Mouse (Mus musculus) cerebellum, adult (tissue): ENCODE data around the gene Hist2h4.
"Not testable (repeated sequence)": the region's sequence is repeated elsewhere in the genome, so short reads cannot be mapped to it uniquely, and the experiment has no call there.

Experiments
- ATAC-seq: cut with Nextera tagmentation; 2 replicates; pipeline ENCODE4 v1.9.2; 2017; ENCODE audit warnings: mild to moderate bottlenecking, moderate library complexity, mixed read lengths; ENCODE audit not compliant: insufficient number of reproducible peaks, low FRiP score, low TSS enrichment

The Hist2h4 gene

GRCm38 (mm10) chr3:96262979-96263550, at the start of gene Hist2h4:
Gene Hist2h4, minus strand, starts transcription at chr3:96263311.
- ATAC-seq, result peak; percentile 82

- no peak for ATAC-seq
These were observed 49.4 kb upstream of the Hist2h4 start for GRCm38 (mm10) chr3:96312341-96313098.

- ATAC-seq, result no peak
These were observed 46.3 kb upstream of the Hist2h4 start for GRCm38 (mm10) chr3:96309441-96309840.

GRCm38 (mm10) chr3:96306506-96306905, 43.4 kb upstream of the Hist2h4 start:
- ATAC-seq, result no peak

- ATAC-seq, result no peak
These were observed 39.0 kb upstream of the Hist2h4 start for GRCm38 (mm10) chr3:96302076-96302475.

GRCm38 (mm10) chr3:96300706-96301529, 37.8 kb upstream of the Hist2h4 start:
- no peak for ATAC-seq

- ATAC-seq, result no peak
These were observed 36.5 kb upstream of the Hist2h4 start for GRCm38 (mm10) chr3:96299562-96299961.

GRCm38 (mm10) chr3:96298360-96298759, 35.2 kb upstream of the Hist2h4 start:
- no peak for ATAC-seq

- no peak for ATAC-seq
These were observed 30.7 kb upstream of the Hist2h4 start, which contains the start of gene Fcgr1 for GRCm38 (mm10) chr3:96293787-96294186. Gene Fcgr1, minus strand, starts transcription at chr3:96293969.

- ATAC-seq, result no peak
These were observed 30.3 kb upstream of the Hist2h4 start for GRCm38 (mm10) chr3:96293368-96293767.

- no peak for ATAC-seq
These were observed 29.5 kb upstream of the Hist2h4 start for GRCm38 (mm10) chr3:96292641-96293040.

- not testable (repeated sequence) for ATAC-seq
These were observed 27.6 kb upstream of the Hist2h4 start for GRCm38 (mm10) chr3:96290727-96291126.

- ATAC-seq, result no peak
These were observed 26.1 kb upstream of the Hist2h4 start for GRCm38 (mm10) chr3:96289201-96289600.

GRCm38 (mm10) chr3:96287334-96287733, 24.2 kb upstream of the Hist2h4 start:
- not testable (repeated sequence) for ATAC-seq

- ATAC-seq, result no peak
These were observed 21.3 kb upstream of the Hist2h4 start for GRCm38 (mm10) chr3:96284457-96284856.

- ATAC-seq, result no peak
These were observed 17.5 kb upstream of the Hist2h4 start for GRCm38 (mm10) chr3:96280660-96281059.

- peak; percentile 85 for ATAC-seq
These were observed 14.9 kb upstream of the Hist2h4 start for GRCm38 (mm10) chr3:96277800-96278624.

- ATAC-seq, result no peak
These were observed 14.3 kb upstream of the Hist2h4 start for GRCm38 (mm10) chr3:96277428-96277799.

GRCm38 (mm10) chr3:96273591-96274465, 10.7 kb upstream of the Hist2h4 start:
- ATAC-seq, result no peak
